Mouse (Mus musculus) hindbrain, embryonic 11.5 days (tissue): Measurements from ENCODE around the gene Pde10a. TPM values are rescaled to one million over a fixed set of nuclear protein-coding genes. Genes with fewer than 3 reads are reported as not detected.

Source experiments
- ATAC-seq: fragments of 200-750 bp; cut with Nextera tagmentation; 2 replicates; pipeline ENCODE4 v1.8.0; 2017; ENCODE audit warnings: mild to moderate bottlenecking, moderate TSS enrichment, moderate library complexity; ENCODE audit not compliant: low FRiP score
- DNase-seq: peaks from one replicate; pipeline ENCODE4 v3.0.0-alpha.2; 2015; ENCODE audit warnings: low spot score
- H3K27ac ChIP-seq: fragments of 300-500 bp; sonication (generic); 2 replicates; pipeline ENCODE4 v1.5.1; 2014; ENCODE audit warnings: mild to moderate bottlenecking, low read depth, low read length
- H3K27me3 ChIP-seq: fragments of 300-500 bp; sonication (generic); 2 replicates; pipeline ENCODE4 v1.6.1; 2014; ENCODE audit warnings: mild to moderate bottlenecking, low read length, moderate library complexity, mixed read lengths; ENCODE audit not compliant: control insufficient read depth, insufficient read depth
- H3K36me3 ChIP-seq: fragments of 300-500 bp; sonication (generic); 2 replicates; pipeline ENCODE4 v1.6.1; 2014; ENCODE audit warnings: mild to moderate bottlenecking, low read length, moderate library complexity, mixed read lengths; ENCODE audit not compliant: control insufficient read depth, insufficient read depth
- H3K4me1 ChIP-seq: fragments of 300-500 bp; sonication (generic); replicated peaks from 2 replicates; pipeline ENCODE4 v1.6.1; 2014; ENCODE audit warnings: low read length, mixed read lengths; ENCODE audit not compliant: control insufficient read depth, insufficient read depth
- H3K4me2 ChIP-seq: fragments of 300-500 bp; sonication (generic); replicated peaks from 2 replicates; pipeline ENCODE4 v1.6.1; 2014; ENCODE audit warnings: mild to moderate bottlenecking, low read depth, low read length
- H3K4me3 ChIP-seq: fragments of 300-500 bp; sonication (generic); 2 replicates; pipeline ENCODE4 v1.5.1; 2014; ENCODE audit warnings: low read depth, low read length
- H3K9ac ChIP-seq: fragments of 300-500 bp; sonication (generic); 2 replicates; pipeline ENCODE4 v1.6.1; 2014; ENCODE audit warnings: low read depth, low read length
- H3K9me3 ChIP-seq: fragments of 300-500 bp; sonication (generic); 2 replicates; pipeline ENCODE4 v1.6.1; 2016; ENCODE audit warnings: low read length; ENCODE audit not compliant: control insufficient read depth
- WGBS: fragments of 180-500 bp; shearing (Covaris S2); extraction: QIAGEN DNeasy Blood & Tissue Kit; methylation state at CpG from one replicate; pipeline ENCODE4 v1.1.7; 2014; 5-methylcytosine and 5-hydroxymethylcytosine counted together
- polyA plus RNA-seq: library from polyadenylated mRNA; unstranded; fragments of >200 nt; fragmentation: Nextera tagmentation; extraction: Ambion mirVana; gene quantifications from 2 replicates; pipeline ENCODE4 v1.2.1, GENCODE M21; 2014

Gene Pde10a
- polyA plus RNA-seq, 1 experiment from 2014 or later: 7.6 TPM

GRCm38 (mm10) chr17:8878056-8878455 is 352.9 kb downstream of the Pde10a start:
- Histone ChIP-seq H3K9ac (no peak overlapping the region), H3K4me2 (no peak overlapping the region), H3K36me3 (no peaks in the 10 kb centered on the region), H3K9me3 (no peaks in the 10 kb centered on the region), H3K27me3 (no peaks in the 10 kb centered on the region), H3K4me3 (no peak overlapping the region), H3K27ac (no peak overlapping the region), H3K4me1 (no peaks in the 10 kb centered on the region)
- WGBS: 28% methylated on average over 1 of the region's 1 CpGs
- ATAC-seq (no peak), DNase-seq (no peak)

- no peaks in the 10 kb centered on the region for H3K4me1 ChIP-seq
- no peaks in the 10 kb centered on the region for H3K27me3 ChIP-seq
- no peaks in the 10 kb centered on the region for H3K9me3 ChIP-seq
- no peak for DNase-seq
- no peak overlapping the region for H3K9ac ChIP-seq
- no peak for ATAC-seq
- WGBS: 93% methylated on average over 6 of the region's 6 CpGs
- H3K4me3 ChIP-seq: no peak overlapping the region
- H3K36me3 ChIP-seq: no peaks in the 10 kb centered on the region
- H3K4me2 ChIP-seq: no peak overlapping the region
- no peak overlapping the region for H3K27ac ChIP-seq
Measured at GRCm38 (mm10) chr17:8881711-8882110, 356.5 kb downstream of the Pde10a start.

DNA sequence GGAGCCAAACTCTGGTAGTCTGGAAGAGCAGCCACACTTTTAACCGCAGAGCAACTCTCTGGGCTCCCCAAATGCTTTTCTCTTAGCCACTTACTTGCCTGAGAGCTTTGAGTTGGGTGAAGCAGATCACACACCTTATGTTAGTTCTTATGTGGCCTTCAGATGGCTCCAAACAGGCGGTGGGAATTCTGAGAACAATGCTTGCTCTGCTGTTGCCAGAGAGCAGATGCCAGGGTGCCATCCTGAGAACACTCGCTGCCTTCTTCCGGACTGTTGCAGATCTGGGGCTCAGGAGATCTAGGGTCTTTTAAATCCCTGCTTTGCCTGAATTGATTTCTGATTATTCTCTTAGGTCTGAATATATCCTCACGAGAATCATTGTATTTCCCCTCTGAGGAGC is 359.5 kb downstream of the Pde10a start:
- no peak for ATAC-seq
- no peak overlapping the region for H3K9ac ChIP-seq
- WGBS: 85% methylated on average over 5 of the region's 5 CpGs
- no peak for DNase-seq
- no peaks in the 10 kb centered on the region for H3K27me3 ChIP-seq
- no peak overlapping the region for H3K4me2 ChIP-seq
- no peaks in the 10 kb centered on the region for H3K36me3 ChIP-seq
- H3K27ac ChIP-seq: no peak overlapping the region
- no peaks in the 10 kb centered on the region for H3K4me1 ChIP-seq
- H3K4me3 ChIP-seq: no peak overlapping the region
- no peaks in the 10 kb centered on the region for H3K9me3 ChIP-seq

GRCm38 (mm10) chr17:8885830-8886229 is 360.7 kb downstream of the Pde10a start:
- H3K36me3 ChIP-seq: no peaks in the 10 kb centered on the region
- no peak overlapping the region for H3K4me2 ChIP-seq
- H3K27me3 ChIP-seq: no peaks in the 10 kb centered on the region
- H3K4me3 ChIP-seq: no peak overlapping the region
- WGBS: 77% methylated on average over 6 of the region's 6 CpGs
- H3K4me1 ChIP-seq: no peaks in the 10 kb centered on the region
- no peaks in the 10 kb centered on the region for H3K9me3 ChIP-seq
- H3K9ac ChIP-seq: no peak overlapping the region
- no peak overlapping the region for H3K27ac ChIP-seq
- DNase-seq: no peak
- no peak for ATAC-seq

DNA sequence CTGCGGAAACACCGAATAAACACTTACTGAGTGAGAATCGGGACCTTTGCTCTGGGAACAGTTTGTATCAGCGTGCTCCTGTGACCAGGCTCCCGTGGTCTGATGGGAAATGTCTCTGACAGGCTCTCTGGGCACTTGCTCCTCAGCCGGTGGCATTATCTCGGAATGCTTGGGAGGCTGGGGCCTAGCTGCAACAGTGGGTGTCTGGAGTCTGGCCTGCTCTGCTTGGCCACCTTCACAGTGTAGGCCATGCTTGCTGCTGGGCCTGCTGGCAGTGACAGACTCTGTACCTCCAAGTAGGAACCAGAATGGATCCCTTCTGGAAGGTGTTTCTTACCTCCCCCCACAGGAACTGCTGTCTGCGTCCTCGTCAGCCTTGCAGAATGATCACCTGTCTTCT is 362.9 kb downstream of the Pde10a start:
- ATAC-seq: no peak
- 78% methylated on average over 9 of the region's 9 CpGs for WGBS

DNA sequence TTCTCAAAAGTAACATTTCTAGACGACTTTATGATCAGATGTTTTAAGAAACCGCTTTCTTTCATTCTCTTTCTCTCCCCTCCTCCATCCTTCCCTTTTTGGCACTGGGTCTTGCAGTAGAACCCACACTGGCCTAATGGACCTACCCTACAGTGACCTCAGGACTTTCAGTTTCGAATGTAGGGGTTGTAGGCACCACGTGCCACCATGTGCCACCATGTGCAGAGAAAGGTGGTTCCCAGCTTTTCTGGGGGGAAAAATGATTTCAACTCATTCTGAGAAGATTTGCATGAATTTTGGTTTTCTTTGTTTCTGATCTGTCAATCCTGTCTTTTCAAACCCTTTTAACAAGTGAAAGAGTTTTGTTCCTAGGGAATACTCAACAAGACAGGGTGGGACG is 363.5 kb downstream of the Pde10a start:
- ATAC-seq (no peak), DNase-seq (no peak)
- H3K4me2 ChIP-seq: no peak overlapping the region

More for the DNA sequence above, 362.9 kb downstream of the Pde10a start:
- H3K4me3 ChIP-seq: no peak overlapping the region
- H3K9me3 ChIP-seq: no peaks in the 10 kb centered on the region
- no peak overlapping the region for H3K4me2 ChIP-seq
- no peaks in the 10 kb centered on the region for H3K27me3 ChIP-seq
- no peak overlapping the region for H3K9ac ChIP-seq
- H3K36me3 ChIP-seq: no peaks in the 10 kb centered on the region
- DNase-seq: no peak
- H3K4me1 ChIP-seq: no peaks in the 10 kb centered on the region
- H3K27ac ChIP-seq: no peak overlapping the region

GRCm38 (mm10) chr17:8892193-8892985 is 367.2 kb downstream of the Pde10a start:
- Histone ChIP-seq H3K27ac (no peak overlapping the region), H3K9me3 (no peaks in the 10 kb centered on the region), H3K4me2 (no peak overlapping the region), H3K4me1 (no peaks in the 10 kb centered on the region), H3K36me3 (no peaks in the 10 kb centered on the region), H3K9ac (no peak overlapping the region), H3K4me3 (no peak overlapping the region), H3K27me3 (no peaks in the 10 kb centered on the region)
- 85% methylated on average over 13 of the region's 13 CpGs for WGBS
- ATAC-seq: no peak
- no peak for DNase-seq

More for the DNA sequence above, 363.5 kb downstream of the Pde10a start:
- Histone ChIP-seq H3K36me3 (no peaks in the 10 kb centered on the region), H3K27me3 (no peaks in the 10 kb centered on the region), H3K4me3 (no peak overlapping the region), H3K9me3 (no peaks in the 10 kb centered on the region), H3K4me1 (no peaks in the 10 kb centered on the region), H3K9ac (no peak overlapping the region), H3K27ac (no peak overlapping the region)
- 89% methylated on average over 5 of the region's 5 CpGs for WGBS

DNA sequence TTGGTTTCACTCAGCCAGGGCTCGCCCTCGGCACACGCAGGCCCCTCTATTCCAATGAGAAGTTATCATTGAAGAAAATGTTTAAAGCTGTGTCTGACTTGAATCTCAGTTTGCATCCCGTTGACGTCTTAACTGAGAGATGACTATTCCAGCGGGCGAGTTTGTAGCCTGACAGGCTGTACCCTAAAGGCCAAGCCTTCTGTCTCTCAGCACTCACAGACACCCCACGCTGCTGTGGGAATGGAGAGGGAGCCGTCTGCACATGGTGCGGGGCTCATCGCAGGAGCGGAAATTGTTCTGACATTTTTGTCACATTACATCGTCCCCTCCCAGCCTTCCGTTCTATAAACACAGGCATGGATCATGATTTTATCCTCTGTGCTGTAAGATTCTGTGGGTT is 370.8 kb downstream of the Pde10a start:
- 86% methylated on average over 14 of the region's 14 CpGs for WGBS

DNA sequence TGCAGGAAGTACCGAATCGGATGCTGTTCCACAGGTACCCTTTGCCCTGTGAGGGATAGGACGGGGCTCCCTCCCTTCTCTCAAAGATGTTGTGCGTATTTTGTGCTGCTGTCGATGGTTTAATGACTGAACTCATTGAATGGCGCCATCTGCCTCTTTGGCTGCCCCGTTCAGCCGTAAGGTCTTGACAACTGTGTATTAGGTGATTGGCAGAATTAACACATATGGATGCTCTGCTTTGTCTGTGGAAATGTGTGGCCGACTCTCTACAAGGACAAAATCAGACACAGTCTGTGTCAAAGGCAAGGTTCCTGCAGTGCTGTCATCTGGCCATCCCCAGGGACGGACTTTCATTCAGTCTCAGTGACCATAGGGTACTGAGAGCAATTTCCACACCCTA is 372.6 kb downstream of the Pde10a start:
- Histone ChIP-seq H3K4me1 (no peaks in the 10 kb centered on the region), H3K36me3 (no peaks in the 10 kb centered on the region), H3K4me2 (no peak overlapping the region), H3K9me3 (no peaks in the 10 kb centered on the region), H3K4me3 (no peak overlapping the region), H3K27me3 (no peaks in the 10 kb centered on the region), H3K9ac (no peak overlapping the region), H3K27ac (no peak overlapping the region)
- WGBS: 77% methylated on average over 10 of the region's 10 CpGs
- DNase-seq (no peak), ATAC-seq (no peak)

More for the DNA sequence above, 370.8 kb downstream of the Pde10a start:
- DNase-seq (no peak), ATAC-seq (no peak)
- Histone ChIP-seq H3K27me3 (no peaks in the 10 kb centered on the region), H3K4me3 (no peak overlapping the region), H3K27ac (no peak overlapping the region), H3K36me3 (no peaks in the 10 kb centered on the region), H3K4me2 (no peak overlapping the region), H3K9ac (no peak overlapping the region), H3K9me3 (no peaks in the 10 kb centered on the region), H3K4me1 (no peaks in the 10 kb centered on the region)
